Mouse (Mus musculus): Measurements from ENCODE around the gene Olfr44. TPM values are rescaled to one million over a fixed set of nuclear protein-coding genes. Genes with fewer than 3 reads are reported as not detected.

The Olfr44 gene
- polyA plus RNA-seq (2015; fragmentation: Nextera tagmentation; extraction: Ambion mirVana) = not detected in 2 replicates

DNA sequence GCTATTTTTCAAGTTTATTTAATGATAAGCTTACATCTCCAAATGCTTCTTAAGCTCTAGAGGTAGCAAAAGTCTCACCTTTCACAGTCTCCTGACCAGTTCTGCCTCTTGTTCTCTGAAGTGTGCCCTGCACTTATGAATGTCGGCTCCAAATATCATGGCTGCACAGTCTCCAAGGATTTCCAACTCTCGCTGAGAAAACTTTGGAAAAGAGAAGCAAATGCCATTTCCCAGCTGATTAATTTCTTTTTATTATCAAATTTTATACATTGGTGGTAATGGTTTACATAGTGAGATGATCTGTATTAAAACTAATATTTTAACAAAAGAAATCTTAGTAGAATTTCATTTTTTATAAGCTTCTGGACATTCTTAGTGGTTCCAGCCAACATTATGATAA, at the start of gene Olfr44:
Olfr44 (minus strand) TSS at position 101 of the 400 bp plus-strand sequence.
- no peak for ATAC-seq (replicated peaks; ENCODE audit: extremely low read depth, insufficient read depth, low FRiP score)
- H3K9ac ChIP-seq (ENCODE audit: low read length) = no peak within 1 kb of the TSS
- no peaks in the 10 kb centered on the region for H3K27me3 ChIP-seq (ENCODE audit: control insufficient read depth, insufficient read depth, low read length)
- no peak within 1 kb of the TSS for H3K4me2 ChIP-seq (ENCODE audit: low read depth, low read length)
- H3K27ac ChIP-seq (ENCODE audit: low read length) = no peak within 1 kb of the TSS
- 79% methylated on average over 2 of the region's 2 CpGs for WGBS
- H3K36me3 ChIP-seq (ENCODE audit: control insufficient read depth, insufficient read depth) = no peaks in the 10 kb centered on the region
- H3K9me3 ChIP-seq (replicated peaks; ENCODE audit: control insufficient read depth, low read length) = no peaks in the 10 kb centered on the region
- H3K4me1 ChIP-seq (ENCODE audit: control insufficient read depth, insufficient read depth, low read length) = no peaks in the 10 kb centered on the region
- no peak within 1 kb of the TSS for H3K4me3 ChIP-seq (ENCODE audit: low read length)

DNA sequence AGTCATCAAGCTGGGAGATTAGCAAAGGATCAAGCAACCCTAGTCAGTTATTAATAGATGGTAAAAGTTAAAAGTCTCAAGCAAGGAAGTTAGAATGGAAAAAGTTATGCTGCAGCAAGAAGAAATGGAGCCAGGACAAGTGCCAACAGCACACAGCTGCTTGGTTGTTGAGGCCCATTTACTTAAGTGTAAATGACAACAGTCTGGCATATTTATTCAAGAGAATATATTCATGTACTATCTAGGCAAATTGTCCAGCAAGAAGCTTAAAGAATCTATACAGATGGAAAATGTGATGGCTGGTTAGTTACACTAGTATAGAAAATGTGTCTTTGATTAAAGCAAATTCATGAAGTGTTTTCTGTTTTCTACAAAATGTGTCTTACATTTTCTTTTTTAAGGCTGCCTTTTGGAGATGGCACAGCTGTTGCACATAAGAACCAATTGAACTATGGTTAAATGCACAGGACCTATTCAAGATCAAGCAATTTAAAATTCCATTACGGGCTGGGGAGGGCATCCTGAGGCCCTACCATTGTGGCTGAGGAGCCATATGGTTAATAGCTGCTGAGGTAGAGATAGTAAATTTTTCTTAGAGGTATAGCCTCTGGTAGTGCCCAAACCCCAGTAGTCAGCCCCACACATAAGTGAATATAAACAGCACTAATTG, 30.0 kb upstream of the Olfr44 start:
- Histone ChIP-seq H3K36me3 (ENCODE audit: control insufficient read depth, insufficient read depth) (no peaks in the 10 kb centered on the region), H3K4me2 (ENCODE audit: low read depth, low read length) (no peak overlapping the region), H3K4me3 (ENCODE audit: low read length) (no peak overlapping the region), H3K27ac (ENCODE audit: low read length) (no peak overlapping the region), H3K9me3 (replicated peaks; ENCODE audit: control insufficient read depth, low read length) (no peaks in the 10 kb centered on the region), H3K9ac (ENCODE audit: low read length) (no peak overlapping the region), H3K4me1 (ENCODE audit: control insufficient read depth, insufficient read depth, low read length) (no peaks in the 10 kb centered on the region), H3K27me3 (ENCODE audit: control insufficient read depth, insufficient read depth, low read length) (no peaks in the 10 kb centered on the region)
- WGBS = 85% methylated on average over 1 of the region's 1 CpGs
- ATAC-seq (replicated peaks; ENCODE audit: extremely low read depth, insufficient read depth, low FRiP score) = no peak

DNA sequence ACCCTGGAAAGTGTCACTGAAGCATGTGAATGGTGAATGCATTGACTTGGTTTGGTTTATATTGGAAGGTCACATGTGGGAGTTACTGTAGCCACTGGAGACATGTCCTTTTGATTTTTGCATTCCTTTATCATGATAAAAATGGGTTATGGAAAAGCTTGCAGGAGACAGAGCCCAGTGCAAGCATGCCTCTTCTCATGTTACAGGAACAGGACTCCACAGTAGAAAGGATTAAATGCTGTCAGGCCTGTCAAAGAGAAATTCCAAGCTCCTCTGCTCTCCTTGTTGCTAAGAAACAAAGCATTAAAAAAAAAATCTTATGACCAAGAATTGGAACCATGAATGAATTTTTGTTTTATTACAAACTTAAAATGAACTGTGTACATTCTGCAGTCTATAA, 24.8 kb upstream of the Olfr44 start:
- Histone ChIP-seq H3K4me2 (ENCODE audit: low read depth, low read length) (no peak overlapping the region), H3K36me3 (ENCODE audit: control insufficient read depth, insufficient read depth) (no peaks in the 10 kb centered on the region), H3K27me3 (ENCODE audit: control insufficient read depth, insufficient read depth, low read length) (no peaks in the 10 kb centered on the region), H3K27ac (ENCODE audit: low read length) (no peak overlapping the region), H3K9ac (ENCODE audit: low read length) (no peak overlapping the region), H3K4me3 (ENCODE audit: low read length) (no peak overlapping the region), H3K4me1 (ENCODE audit: control insufficient read depth, insufficient read depth, low read length) (no peaks in the 10 kb centered on the region), H3K9me3 (replicated peaks; ENCODE audit: control insufficient read depth, low read length) (no peaks in the 10 kb centered on the region)
- ATAC-seq (replicated peaks; ENCODE audit: extremely low read depth, insufficient read depth, low FRiP score) = no peak

DNA sequence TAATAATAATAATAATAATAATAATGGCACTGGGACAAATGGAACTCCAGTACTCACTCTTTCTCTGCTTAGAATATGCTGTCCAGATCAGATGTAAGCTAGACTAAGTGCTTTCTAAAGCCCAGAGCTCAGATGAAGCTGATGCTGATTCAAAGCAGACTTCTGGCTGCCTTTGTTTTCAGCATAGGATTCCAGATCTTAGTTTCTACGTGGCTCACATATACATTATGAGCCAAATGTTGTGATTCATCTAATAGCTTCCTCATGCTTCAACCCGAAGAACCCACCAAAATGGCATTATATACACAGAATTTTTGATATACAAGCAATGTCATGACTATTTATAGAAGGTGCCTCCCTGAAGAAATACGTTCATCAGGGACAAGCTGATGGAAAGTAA, 21.7 kb upstream of the Olfr44 start, which contains the start of gene Olfr957:
Olfr957 (minus strand) TSS at position 279 of the 400 bp plus-strand sequence.
- H3K9ac ChIP-seq (ENCODE audit: low read length) = no peak within 1 kb of the TSS
- no peak within 1 kb of the TSS for H3K4me3 ChIP-seq (ENCODE audit: low read length)
- no peaks in the 10 kb centered on the region for H3K4me1 ChIP-seq (ENCODE audit: control insufficient read depth, insufficient read depth, low read length)
- ATAC-seq (replicated peaks; ENCODE audit: extremely low read depth, insufficient read depth, low FRiP score) = no peak
- no peaks in the 10 kb centered on the region for H3K36me3 ChIP-seq (ENCODE audit: control insufficient read depth, insufficient read depth)
- no peaks in the 10 kb centered on the region for H3K27me3 ChIP-seq (ENCODE audit: control insufficient read depth, insufficient read depth, low read length)
- 60% methylated on average over 3 of the region's 3 CpGs for WGBS
- no peak within 1 kb of the TSS for H3K4me2 ChIP-seq (ENCODE audit: low read depth, low read length)
- no peaks in the 10 kb centered on the region for H3K9me3 ChIP-seq (replicated peaks; ENCODE audit: control insufficient read depth, low read length)
- no peak within 1 kb of the TSS for H3K27ac ChIP-seq (ENCODE audit: low read length)

DNA sequence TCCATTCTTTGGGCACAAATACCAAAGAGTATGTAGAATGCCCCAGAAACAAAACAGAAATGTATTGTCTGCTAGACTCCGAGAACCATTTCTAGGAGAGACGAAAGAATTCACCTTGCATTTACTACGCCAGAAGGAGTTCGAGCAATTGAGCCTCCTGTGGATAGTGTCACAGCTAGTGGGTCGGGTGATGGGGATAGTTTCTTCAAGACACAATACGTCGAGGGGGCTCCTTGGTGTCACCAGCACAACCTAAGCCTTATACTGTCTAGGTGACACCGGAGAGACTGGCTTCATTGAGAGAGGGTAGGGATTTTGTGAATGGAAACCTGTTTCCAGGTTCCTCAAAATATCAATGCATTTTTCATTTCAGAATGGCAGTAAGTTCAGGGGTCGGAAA, 15.6 kb upstream of the Olfr44 start:
- no peaks in the 10 kb centered on the region for H3K27me3 ChIP-seq (ENCODE audit: control insufficient read depth, insufficient read depth, low read length)
- WGBS = 72% methylated on average over 9 of the region's 9 CpGs
- no peaks in the 10 kb centered on the region for H3K4me1 ChIP-seq (ENCODE audit: control insufficient read depth, insufficient read depth, low read length)
- no peak overlapping the region for H3K9ac ChIP-seq (ENCODE audit: low read length)
- no peaks in the 10 kb centered on the region for H3K36me3 ChIP-seq (ENCODE audit: control insufficient read depth, insufficient read depth)
- H3K27ac ChIP-seq (ENCODE audit: low read length) = no peak overlapping the region
- no peaks in the 10 kb centered on the region for H3K9me3 ChIP-seq (replicated peaks; ENCODE audit: control insufficient read depth, low read length)
- H3K4me3 ChIP-seq (ENCODE audit: low read length) = no peak overlapping the region
- no peak for ATAC-seq (replicated peaks; ENCODE audit: extremely low read depth, insufficient read depth, low FRiP score)
- H3K4me2 ChIP-seq (ENCODE audit: low read depth, low read length) = no peak overlapping the region

DNA sequence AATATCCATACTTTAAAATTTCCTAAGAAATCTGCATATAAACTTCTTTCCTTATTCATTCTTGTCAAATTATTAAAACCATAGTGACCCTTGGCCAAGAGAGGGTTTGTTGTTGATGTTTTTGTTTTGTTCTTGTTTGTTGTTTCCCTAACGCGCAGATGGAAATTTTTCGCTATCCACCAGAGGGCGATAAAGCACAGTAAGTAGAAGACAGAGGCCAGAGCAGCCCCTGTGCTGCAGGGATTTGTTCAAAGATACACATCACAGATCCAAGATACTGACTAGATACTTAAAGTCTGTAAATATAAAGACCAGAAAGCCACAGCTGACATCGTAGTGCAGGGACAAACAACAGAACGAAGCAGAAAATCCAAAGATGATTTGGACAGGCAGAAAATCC, 15.2 kb upstream of the Olfr44 start:
- Histone ChIP-seq H3K36me3 (ENCODE audit: control insufficient read depth, insufficient read depth) (no peaks in the 10 kb centered on the region), H3K9me3 (replicated peaks; ENCODE audit: control insufficient read depth, low read length) (no peaks in the 10 kb centered on the region), H3K27ac (ENCODE audit: low read length) (no peak overlapping the region), H3K27me3 (ENCODE audit: control insufficient read depth, insufficient read depth, low read length) (no peaks in the 10 kb centered on the region), H3K9ac (ENCODE audit: low read length) (no peak overlapping the region), H3K4me1 (ENCODE audit: control insufficient read depth, insufficient read depth, low read length) (no peaks in the 10 kb centered on the region), H3K4me2 (ENCODE audit: low read depth, low read length) (no peak overlapping the region), H3K4me3 (ENCODE audit: low read length) (no peak overlapping the region)
- WGBS = 9% methylated on average over 6 of the region's 6 CpGs
- no peak for ATAC-seq (replicated peaks; ENCODE audit: extremely low read depth, insufficient read depth, low FRiP score)

DNA sequence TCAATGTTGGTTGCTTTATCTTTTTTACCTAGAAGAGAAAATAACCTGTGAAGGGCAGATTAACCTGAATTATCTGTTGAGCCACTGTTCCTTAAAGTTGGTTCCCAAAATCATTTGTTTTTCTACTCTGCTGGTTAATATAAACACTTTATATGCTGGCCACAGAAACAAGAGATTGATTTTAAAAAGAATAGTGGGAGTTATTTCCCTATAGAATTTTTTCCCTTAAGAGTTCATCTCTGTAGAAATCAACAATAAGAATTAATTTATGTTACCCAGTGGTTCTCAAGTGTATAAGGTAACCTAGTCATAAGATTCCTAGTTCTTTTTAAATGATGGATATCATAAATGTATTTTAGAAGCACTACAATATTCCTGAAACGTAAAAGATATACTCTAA, 22.0 kb downstream of the Olfr44 start, which contains the start of gene Olfr955:
Olfr955 (minus strand) TSS at position 101 of the 400 bp plus-strand sequence.
- H3K4me1 ChIP-seq (ENCODE audit: control insufficient read depth, insufficient read depth, low read length) = no peaks in the 10 kb centered on the region
- H3K4me2 ChIP-seq (ENCODE audit: low read depth, low read length) = no peak within 1 kb of the TSS
- no peaks in the 10 kb centered on the region for H3K36me3 ChIP-seq (ENCODE audit: control insufficient read depth, insufficient read depth)
- H3K9ac ChIP-seq (ENCODE audit: low read length) = no peak within 1 kb of the TSS
- WGBS = 39% methylated on average over 1 of the region's 1 CpGs
- no peak within 1 kb of the TSS for H3K27ac ChIP-seq (ENCODE audit: low read length)
- H3K27me3 ChIP-seq (ENCODE audit: control insufficient read depth, insufficient read depth, low read length) = no peaks in the 10 kb centered on the region
- no peak within 1 kb of the TSS for H3K4me3 ChIP-seq (ENCODE audit: low read length)
- no peak for ATAC-seq (replicated peaks; ENCODE audit: extremely low read depth, insufficient read depth, low FRiP score)
- H3K9me3 ChIP-seq (replicated peaks; ENCODE audit: control insufficient read depth, low read length) = no peaks in the 10 kb centered on the region

DNA sequence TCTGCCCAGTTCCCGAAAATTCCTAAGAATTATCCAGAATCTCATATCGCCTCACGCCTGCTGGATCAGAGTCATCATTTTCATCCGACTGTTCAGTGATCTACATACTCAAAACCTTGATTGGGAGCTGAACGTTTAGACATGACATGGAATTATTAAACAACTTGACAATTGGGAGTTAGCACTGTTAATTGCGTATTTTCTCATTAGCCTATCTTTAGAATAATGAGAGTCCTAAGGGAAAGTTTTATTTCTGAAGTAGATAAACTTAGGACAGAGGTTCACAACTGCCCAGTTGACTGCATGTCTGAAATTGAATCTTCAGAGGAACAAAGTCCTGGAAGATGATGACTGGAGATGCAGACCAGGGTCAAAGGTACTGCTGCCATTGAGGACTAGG, 37.4 kb downstream of the Olfr44 start, which contains the start of gene Olfr954:
Olfr954 (plus strand) TSS at position 301 of the 400 bp plus-strand sequence.
- H3K27ac ChIP-seq (ENCODE audit: low read length) = no peak within 1 kb of the TSS
- H3K4me3 ChIP-seq (ENCODE audit: low read length) = no peak within 1 kb of the TSS
- no peak within 1 kb of the TSS for H3K9ac ChIP-seq (ENCODE audit: low read length)
- no peaks in the 10 kb centered on the region for H3K4me1 ChIP-seq (ENCODE audit: control insufficient read depth, insufficient read depth, low read length)
- WGBS = 76% methylated on average over 6 of the region's 6 CpGs
- no peak for ATAC-seq (replicated peaks; ENCODE audit: extremely low read depth, insufficient read depth, low FRiP score)
- no peaks in the 10 kb centered on the region for H3K9me3 ChIP-seq (replicated peaks; ENCODE audit: control insufficient read depth, low read length)
- H3K27me3 ChIP-seq (ENCODE audit: control insufficient read depth, insufficient read depth, low read length) = no peaks in the 10 kb centered on the region
- no peak within 1 kb of the TSS for H3K4me2 ChIP-seq (ENCODE audit: low read depth, low read length)
- H3K36me3 ChIP-seq (ENCODE audit: control insufficient read depth, insufficient read depth) = no peaks in the 10 kb centered on the region

Data from heart, embryonic 16.5 days (tissue).